Mouse (Mus musculus) limb, embryonic 13.5 days (tissue): ENCODE results near the gene Trpv5. TPM values are rescaled to one million over a fixed set of nuclear protein-coding genes. Genes with fewer than 3 reads are reported as not detected.

Experiments
- ATAC-seq: fragments of 200-750 bp; cut with Nextera tagmentation; 2 replicates; pipeline ENCODE4 v1.8.0; 2017; ENCODE audit warnings: low read depth, moderate number of reproducible peaks, moderate TSS enrichment; ENCODE audit not compliant: low FRiP score
- H3K27ac ChIP-seq: fragments of 300-500 bp; sonication (generic); 2 replicates; pipeline ENCODE4 v1.5.1; 2015; ENCODE audit warnings: inconsistent platforms, mild to moderate bottlenecking, moderate library complexity
- H3K27me3 ChIP-seq: fragments of 300-500 bp; sonication (generic); 2 replicates; pipeline ENCODE4 v1.6.1; 2015; ENCODE audit warnings: mild to moderate bottlenecking, inconsistent platforms
- H3K36me3 ChIP-seq: fragments of 300-500 bp; sonication (generic); 2 replicates; pipeline ENCODE4 v1.6.1; 2015; ENCODE audit warnings: inconsistent platforms, mild to moderate bottlenecking, moderate library complexity
- H3K4me1 ChIP-seq: fragments of 300-500 bp; sonication (generic); 2 replicates; pipeline ENCODE4 v1.6.1; 2015; ENCODE audit warnings: inconsistent platforms
- H3K4me2 ChIP-seq: fragments of 300-500 bp; sonication (generic); replicated peaks from 2 replicates; pipeline ENCODE4 v1.6.1; 2015; ENCODE audit warnings: inconsistent platforms, mild to moderate bottlenecking, moderate library complexity
- H3K4me3 ChIP-seq: fragments of 300-500 bp; sonication (generic); 2 replicates; pipeline ENCODE4 v1.5.1; 2015; ENCODE audit warnings: moderate library complexity, mild to moderate bottlenecking, inconsistent platforms
- H3K9ac ChIP-seq: fragments of 300-500 bp; sonication (generic); 2 replicates; pipeline ENCODE4 v1.6.1; 2015; ENCODE audit warnings: mild to moderate bottlenecking, inconsistent platforms
- H3K9me3 ChIP-seq: fragments of 300-500 bp; sonication (generic); 2 replicates; pipeline ENCODE4 v1.6.1; 2016; ENCODE audit warnings: inconsistent platforms
- WGBS: fragments of 180-500 bp; shearing (Covaris S2); methylation state at CpG from one replicate; pipeline ENCODE4 v1.1.7; 2015; 5-methylcytosine and 5-hydroxymethylcytosine counted together
- polyA plus RNA-seq: library from polyadenylated mRNA; unstranded; fragments of >200 nt; fragmentation: Nextera tagmentation; extraction: Ambion mirVana; gene quantifications from 2 replicates; pipeline ENCODE4 v1.2.1, GENCODE M21; 2015

The Trpv5 gene
- polyA plus RNA-seq, 1 experiment from 2014 or later, result not detected

GRCm38 (mm10) chr6:41605061-41605793, 75.3 kb downstream of the Trpv5 start, which contains the start of gene Ephb6:
Gene Ephb6 (plus strand): TSS chr6:41605482.
- H3K4me1 ChIP-seq, result peaks cover 10% of the 10 kb centered on the region
- ATAC-seq, result peak; percentile 94
- H3K9me3 ChIP-seq, result no peaks in the 10 kb centered on the region
- H3K4me2 ChIP-seq, result peak within 1 kb of the TSS; percentile 87
- peak within 1 kb of the TSS; percentile 84 for H3K9ac ChIP-seq
- H3K27me3 ChIP-seq, result no peaks in the 10 kb centered on the region
- no peaks in the 10 kb centered on the region for H3K36me3 ChIP-seq
- peak within 1 kb of the TSS; percentile 88 for H3K27ac ChIP-seq
- H3K4me3 ChIP-seq, result peak within 1 kb of the TSS; percentile 71
- WGBS, result under 1% methylated on average over 68 of the region's 68 CpGs

- Histone ChIP-seq H3K27ac (peak overlapping the region; percentile 88), H3K36me3 (no peaks in the 10 kb centered on the region), H3K9me3 (no peaks in the 10 kb centered on the region), H3K4me3 (peak overlapping the region; percentile 71), H3K4me1 (peaks cover 10% of the 10 kb centered on the region), H3K9ac (peak overlapping the region; percentile 84), H3K27me3 (no peaks in the 10 kb centered on the region), H3K4me2 (peak overlapping the region; percentile 87)
- ATAC-seq, result peak; percentile 79
- WGBS, result under 1% methylated on average over 22 of the region's 23 CpGs
These were observed 76.0 kb downstream of the Trpv5 start for GRCm38 (mm10) chr6:41604401-41605050.

Other genes starting within 250 kb of the Trpv5 start
- gene Gm10334, start 234.6 kb downstream of the Trpv5 start, polyA plus RNA-seq, result not detected in 2 replicates
- gene Prss1, start 221.8 kb downstream of the Trpv5 start, polyA plus RNA-seq, result 0.19 TPM in 1 of 2 replicates, not detected in the other
- not detected in 2 replicates for gene Prss2, start 159.0 kb downstream of the Trpv5 start, polyA plus RNA-seq
- 20.6 and 21.3 TPM in 2 replicates for gene Ephb6, start 75.3 kb downstream of the Trpv5 start, polyA plus RNA-seq
- gene Trpv6, start 44.4 kb downstream of the Trpv5 start, polyA plus RNA-seq, result 0.54 and 0.66 TPM in 2 replicates
- not detected in 2 replicates for gene Llcfc1, start 3.7 kb upstream of the Trpv5 start, polyA plus RNA-seq
- 2.1 and 3.5 TPM in 2 replicates for gene Kel, start 23.6 kb upstream of the Trpv5 start, polyA plus RNA-seq
- not detected in 2 replicates for gene Olfr459, start 94.4 kb upstream of the Trpv5 start, polyA plus RNA-seq
- gene Pip, start 166.8 kb upstream of the Trpv5 start, polyA plus RNA-seq, result not detected in 2 replicates
- gene Sval2, start 172.2 kb upstream of the Trpv5 start, polyA plus RNA-seq, result not detected in 2 replicates